Mouse (Mus musculus) kidney, postnatal 0 days (tissue): ENCODE measurements around the gene Sbds. TPM values are rescaled to one million over a fixed set of nuclear protein-coding genes. Genes with fewer than 3 reads are reported as not detected.

Source experiments
- ATAC-seq: fragments of 200-750 bp; cut with Nextera tagmentation; replicated peaks from 2 replicates; pipeline ENCODE4 v1.8.0; 2017; ENCODE audit warnings: low read depth, moderate number of reproducible peaks, moderate TSS enrichment, moderate library complexity; ENCODE audit not compliant: low FRiP score
- DNase-seq: peaks from one replicate; pipeline ENCODE4 v3.0.0-alpha.2; 2016; ENCODE audit warnings: low spot score
- H3K27ac ChIP-seq: fragments of 300-500 bp; sonication (generic); 2 replicates; pipeline ENCODE4 v1.5.1; 2014; ENCODE audit warnings: mild to moderate bottlenecking
- H3K27me3 ChIP-seq: fragments of 300-500 bp; sonication (generic); 2 replicates; pipeline ENCODE4 v1.6.1; 2014; ENCODE audit warnings: low read length, mixed read lengths; ENCODE audit not compliant: insufficient read depth
- H3K36me3 ChIP-seq: fragments of 300-500 bp; sonication (generic); 2 replicates; pipeline ENCODE4 v1.6.1; 2014; ENCODE audit warnings: low read length, mixed read lengths; ENCODE audit not compliant: insufficient read depth
- H3K4me1 ChIP-seq: fragments of 300-500 bp; sonication (generic); replicated peaks from 2 replicates; pipeline ENCODE4 v1.6.1; 2014; ENCODE audit warnings: antibody characterized with exemption, low read length, mixed read lengths; ENCODE audit not compliant: insufficient read depth
- H3K4me2 ChIP-seq: fragments of 300-500 bp; sonication (generic); 2 replicates; pipeline ENCODE4 v1.6.1; 2014; ENCODE audit warnings: mild to moderate bottlenecking, low read length, moderate library complexity, mixed read lengths
- H3K4me3 ChIP-seq: fragments of 300-500 bp; sonication (generic); replicated peaks from 2 replicates; pipeline ENCODE4 v1.5.1; 2014; ENCODE audit warnings: low read depth, low read length
- H3K9ac ChIP-seq: fragments of 300-500 bp; sonication (generic); 2 replicates; pipeline ENCODE4 v1.6.1; 2014; ENCODE audit warnings: low read depth, low read length
- H3K9me3 ChIP-seq: fragments of 300-500 bp; sonication (generic); replicated peaks from 2 replicates; pipeline ENCODE4 v1.6.1; 2016; ENCODE audit warnings: low read length, inconsistent platforms, mixed read lengths
- CTCF ChIP-seq: IDR thresholded peaks from 2 replicates; pipeline ENCODE4 v1.5.1; 2016; ENCODE audit warnings: antibody characterized with exemption, low read depth, mild to moderate bottlenecking, moderate library complexity
- WGBS: fragments of 180-500 bp; shearing (Covaris S2); extraction: QIAGEN DNeasy Blood & Tissue Kit; methylation state at CpG from one replicate; pipeline ENCODE4 v1.1.7; 2014; 5-methylcytosine and 5-hydroxymethylcytosine counted together
- polyA plus RNA-seq: library from polyadenylated mRNA; unstranded; fragments of >200 nt; fragmentation: Nextera tagmentation; extraction: Ambion mirVana; gene quantifications from 2 replicates; pipeline ENCODE4 v1.2.1, GENCODE M21; 2015

Sbds gene
- polyA plus RNA-seq, 1 experiment from 2014 or later = 78.5 TPM

DNA sequence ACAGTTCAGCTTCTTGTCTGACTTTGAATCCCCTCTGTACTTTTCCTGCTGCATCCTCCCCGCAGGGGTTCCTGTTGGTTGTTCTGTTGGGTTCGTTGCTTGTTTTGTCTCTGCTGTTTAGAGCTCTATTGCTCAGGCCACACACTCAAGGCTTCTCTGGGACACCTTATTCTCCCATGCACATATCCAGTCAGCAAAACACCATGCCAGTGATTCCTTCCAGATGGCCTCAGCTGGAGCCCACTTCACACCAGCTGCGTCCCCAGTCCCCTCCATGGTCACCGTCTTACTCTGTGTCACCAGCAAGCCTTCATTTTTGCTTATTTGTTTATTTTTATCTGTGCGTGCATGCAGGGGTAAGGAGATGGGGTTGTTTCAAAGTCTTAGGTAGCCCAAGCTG is 38.6 kb upstream of the Sbds start:
- Histone ChIP-seq H3K4me3 (no peak overlapping the region), H3K4me1 (no peaks in the 10 kb centered on the region), H3K27ac (no peak overlapping the region), H3K36me3 (peaks cover 20% of the 10 kb centered on the region; the same call in 1 of the 2 replicates), H3K4me2 (no peak overlapping the region), H3K27me3 (no peaks in the 10 kb centered on the region), H3K9ac (no peak overlapping the region), H3K9me3 (no peaks in the 10 kb centered on the region)
- no peak for ATAC-seq
- 89% methylated on average over 5 of the region's 5 CpGs for WGBS
- TF ChIP-seq CTCF = no peak
- DNase-seq = no peak

DNA sequence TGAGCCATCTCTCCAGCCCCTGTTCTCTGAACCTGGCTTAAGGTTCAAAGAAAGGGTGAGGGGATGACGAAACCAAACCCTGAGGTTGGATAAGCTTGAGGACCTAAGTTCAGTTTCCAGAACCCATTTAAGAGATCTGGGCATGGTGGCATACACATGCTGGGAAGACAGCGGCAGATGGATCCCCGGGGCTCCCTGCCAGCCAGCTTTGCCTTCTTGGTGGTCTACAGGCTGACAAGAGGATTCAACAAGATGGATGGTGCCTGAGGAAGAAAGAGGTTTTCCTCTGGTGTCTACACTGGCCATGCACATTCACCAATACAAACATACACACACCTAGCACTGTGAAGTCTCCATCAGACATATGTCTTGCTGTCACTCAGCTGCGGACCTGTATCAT is 37.6 kb upstream of the Sbds start:
- TF ChIP-seq CTCF = no peak
- Histone ChIP-seq H3K4me3 (no peak overlapping the region), H3K27me3 (no peaks in the 10 kb centered on the region), H3K4me2 (no peak overlapping the region), H3K36me3 (peaks cover 18% of the 10 kb centered on the region; the same call in 1 of the 2 replicates), H3K9ac (no peak overlapping the region), H3K9me3 (no peaks in the 10 kb centered on the region), H3K27ac (no peak overlapping the region), H3K4me1 (no peaks in the 10 kb centered on the region)
- ATAC-seq (no peak), DNase-seq (no peak)
- WGBS = 89% methylated on average over 4 of the region's 4 CpGs

- Histone ChIP-seq H3K4me2 (no peak overlapping the region), H3K27me3 (no peaks in the 10 kb centered on the region), H3K36me3 (0 out of 2 replicates have a peak, but pooled peaks cover 5% of the 10 kb centered on the region), H3K4me1 (no peaks in the 10 kb centered on the region), H3K27ac (no peak overlapping the region), H3K4me3 (no peak overlapping the region), H3K9ac (no peak overlapping the region), H3K9me3 (no peaks in the 10 kb centered on the region)
- no peak for TF ChIP-seq CTCF
- WGBS = 93% methylated on average over 12 of the region's 12 CpGs
- no peak for ATAC-seq
- no peak for DNase-seq
Measured at GRCm38 (mm10) chr5:130290775-130291174, 35.4 kb upstream of the Sbds start.

GRCm38 (mm10) chr5:130290242-130290641 is 34.9 kb upstream of the Sbds start:
- TF ChIP-seq CTCF = no peak
- Histone ChIP-seq H3K27ac (no peak overlapping the region), H3K4me3 (no peak overlapping the region), H3K27me3 (no peaks in the 10 kb centered on the region), H3K36me3 (0 out of 2 replicates have a peak, but pooled peaks cover 5% of the 10 kb centered on the region), H3K4me2 (no peak overlapping the region), H3K4me1 (no peaks in the 10 kb centered on the region), H3K9me3 (no peaks in the 10 kb centered on the region), H3K9ac (no peak overlapping the region)
- over 99% methylated on average over 6 of the region's 6 CpGs for WGBS
- DNase-seq = no peak
- no peak for ATAC-seq

GRCm38 (mm10) chr5:130288106-130288505 is 32.8 kb upstream of the Sbds start:
- no peak overlapping the region for H3K27ac ChIP-seq
- no peak overlapping the region for H3K4me3 ChIP-seq
- no peak for DNase-seq
- no peak for TF ChIP-seq CTCF
- no peak overlapping the region for H3K9ac ChIP-seq
- no peak overlapping the region for H3K4me2 ChIP-seq
- WGBS = 87% methylated on average over 7 of the region's 7 CpGs
- peaks cover 23% of the 10 kb centered on the region for H3K36me3 ChIP-seq
- no peak for ATAC-seq
- H3K9me3 ChIP-seq = no peaks in the 10 kb centered on the region
- no peaks in the 10 kb centered on the region for H3K4me1 ChIP-seq
- no peaks in the 10 kb centered on the region for H3K27me3 ChIP-seq

DNA sequence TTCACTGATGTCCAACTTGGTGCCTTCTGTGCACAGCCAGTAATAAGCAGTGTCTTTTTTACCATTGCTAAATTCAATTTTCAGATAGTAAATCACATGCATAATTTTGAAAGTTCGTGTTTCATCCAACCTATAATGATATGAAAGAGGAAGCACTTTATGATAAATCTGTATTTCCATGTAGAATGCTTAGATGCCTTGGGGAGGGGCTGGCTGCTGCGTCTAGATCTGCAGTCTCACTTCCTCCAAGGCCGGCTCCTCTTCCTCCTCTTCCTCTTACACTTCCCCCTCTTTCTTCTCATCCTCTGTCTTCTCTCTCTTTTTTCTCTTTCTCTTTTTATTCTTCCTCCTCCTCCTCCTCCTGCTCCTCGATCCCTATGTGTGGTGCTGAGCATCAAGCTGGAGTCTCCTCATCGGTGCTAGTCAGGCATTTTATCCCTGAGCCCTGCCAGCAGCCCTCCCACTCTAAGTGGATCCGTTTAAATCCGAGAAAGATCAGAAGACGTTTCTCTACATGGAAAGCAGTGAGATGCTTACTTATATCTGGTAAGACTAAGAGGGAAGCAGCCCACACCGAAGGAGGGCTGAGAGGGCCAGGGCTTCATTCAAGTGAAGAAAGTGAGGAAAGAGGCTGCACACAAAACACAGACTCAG is 27.9 kb upstream of the Sbds start:
- H3K27ac ChIP-seq = no peak overlapping the region
- ATAC-seq (no peak), DNase-seq (no peak)
- no peaks in the 10 kb centered on the region for H3K9me3 ChIP-seq
- TF ChIP-seq CTCF = no peak
- no peak overlapping the region for H3K4me3 ChIP-seq
- H3K27me3 ChIP-seq = no peaks in the 10 kb centered on the region
- peaks cover 36% of the 10 kb centered on the region for H3K36me3 ChIP-seq
- H3K4me2 ChIP-seq = no peak overlapping the region
- no peaks in the 10 kb centered on the region for H3K4me1 ChIP-seq
- WGBS = 96% methylated on average over 9 of the region's 9 CpGs
- H3K9ac ChIP-seq = no peak overlapping the region
